Mouse (Mus musculus) inflammation-experienced regulatory T-cells, adult 16 weeks (primary cell): ENCODE measurements around the gene Serpinb6d. TPM values are rescaled to one million over a fixed set of nuclear protein-coding genes. Genes with fewer than 3 reads are reported as not detected.

Source experiments
- polyA plus RNA-seq: library from polyadenylated mRNA; unstranded; fragments of 100-300 nt; shearing (Covaris generic); gene quantifications from one replicate; pipeline ENCODE4 v1.2.1, GENCODE M21; 2017

Serpinb6d gene
- not detected for polyA plus RNA-seq

GRCm38 (mm10) chr13:33661105-33661504 lies at the start of gene Serpinb6d:
TSS of gene Serpinb6d (plus strand) at chr13:33661405.

Other genes starting within 250 kb of the Serpinb6d start
- not detected for gene Serpinb9g, start 176.6 kb upstream of the Serpinb6d start, polyA plus RNA-seq
- not detected for gene Serpinb6e, start 182.0 kb downstream of the Serpinb6d start, polyA plus RNA-seq
- gene Serpinb6c, start 244.3 kb downstream of the Serpinb6d start, polyA plus RNA-seq, result not detected